ENCODE assay signal across 25 mouse cellular contexts in the genomic region with DNA sequence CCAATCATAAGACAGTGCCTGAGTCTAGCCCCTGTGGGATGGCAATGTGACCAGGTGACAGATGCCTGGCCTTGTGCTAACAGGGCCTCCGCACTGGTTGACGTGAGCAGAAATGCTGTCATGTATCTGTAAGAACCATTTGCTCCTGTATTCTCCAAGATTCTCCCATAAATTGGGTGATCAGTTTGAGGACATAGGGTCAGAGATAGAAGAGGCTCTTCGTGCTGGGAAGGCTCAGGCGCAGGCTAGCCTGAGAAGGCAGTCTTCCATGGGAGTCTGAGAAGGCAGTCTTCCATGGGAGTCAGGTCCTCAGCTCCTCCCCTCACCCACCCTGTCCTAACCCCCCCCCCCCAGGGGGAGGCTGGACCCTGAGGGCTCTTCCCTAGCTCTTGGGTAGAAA.
"Had no signal": no experiment of that assay in that cellular context is flagged by ENCODE, and none has a peak within 500 bp of the region (broad histone marks: within the 10 kb centered on the region; RNA-seq: fewer than 3 reads in every experiment).

No protein-coding gene starts in this region.

- H3K4me1 ChIP-seq: heart, embryonic 15.5 days; hindbrain, embryonic 13.5 days; kidney, embryonic 15.5 days; limb, embryonic 13.5 days; limb, embryonic 15.5 days had no signal

- H3K27ac ChIP-seq: heart, adult 2 months; heart, embryonic 13.5 days; heart, embryonic 15.5 days; hindbrain, embryonic 13.5 days; hindbrain, embryonic 15.5 days; hindbrain, postnatal 0 days; kidney, embryonic 15.5 days; kidney, postnatal 0 days; limb, embryonic 13.5 days; limb, embryonic 15.5 days; liver, embryonic 14.5 days had no signal

- H3K4me3 ChIP-seq: heart, adult 2 months; heart, embryonic 13.5 days; heart, embryonic 15.5 days; hindbrain, embryonic 13.5 days; hindbrain, embryonic 15.5 days; kidney, embryonic 15.5 days; limb, embryonic 13.5 days; limb, embryonic 15.5 days had no signal

- H3K9me3 ChIP-seq: heart, embryonic 13.5 days; heart, embryonic 15.5 days; hindbrain, embryonic 13.5 days; hindbrain, embryonic 15.5 days; kidney, embryonic 15.5 days; limb, embryonic 13.5 days; limb, embryonic 15.5 days had no signal

- DNase-seq: gastrocnemius, postnatal 14 days; gastrocnemius, postnatal 36 days; heart, adult 11 months; heart, adult 2 months; heart, postnatal 14 days; heart, postnatal 36 days; kidney, adult 11 months; kidney, adult 2 months; kidney, adult 9 months; kidney, postnatal 14 days; kidney, postnatal 36 days; layer of hippocampus, postnatal 36 days; left cerebral cortex, postnatal 4 days had no signal

- H3K36me3 ChIP-seq: heart, embryonic 13.5 days; heart, embryonic 15.5 days; kidney, embryonic 15.5 days; limb, embryonic 13.5 days; limb, embryonic 15.5 days had no signal

- H3K27me3 ChIP-seq: heart, embryonic 15.5 days; hindbrain, embryonic 13.5 days; hindbrain, embryonic 15.5 days; kidney, embryonic 15.5 days; limb, embryonic 13.5 days; limb, embryonic 15.5 days had no signal

- H3K4me2 ChIP-seq: heart, embryonic 11.5 days; heart, embryonic 13.5 days; heart, embryonic 15.5 days; hindbrain, embryonic 13.5 days; hindbrain, embryonic 15.5 days; kidney, embryonic 15.5 days; limb, embryonic 13.5 days; limb, embryonic 15.5 days had no signal

- ATAC-seq: hindbrain, postnatal 0 days; intestine, embryonic 16.5 days had no signal

- H3K9ac ChIP-seq: heart, embryonic 13.5 days; heart, embryonic 15.5 days; hindbrain, embryonic 13.5 days; hindbrain, embryonic 15.5 days; kidney, embryonic 15.5 days; limb, embryonic 13.5 days; limb, embryonic 15.5 days; liver, embryonic 14.5 days had no signal
